Mouse (Mus musculus) gastrocnemius, adult 2 months (tissue): Measurements from ENCODE around the gene Tmbim1. TPM values are rescaled to one million over a fixed set of nuclear protein-coding genes. Genes with fewer than 3 reads are reported as not detected.
"Not testable (repeated sequence)": the region's sequence is repeated elsewhere in the genome, so short reads cannot be mapped to it uniquely, and the experiment has no call there.

Source experiments
- DNase-seq: peaks from one replicate; pipeline ENCODE4 v3.0.0; 2022
- H3K27ac ChIP-seq: fragments of 200-600 bp; 2 replicates; pipeline ENCODE4 v1.8.1; 2022; ENCODE audit warnings: mild to moderate bottlenecking
- H3K4me3 ChIP-seq: fragments of 200-600 bp; 2 replicates; pipeline ENCODE4 v1.8.1; 2022; ENCODE audit warnings: mild to moderate bottlenecking, moderate library complexity
- CTCF ChIP-seq: fragments of 200-600 bp; IDR thresholded peaks from 2 replicates; pipeline ENCODE4 v1.8.1; 2022; ENCODE audit warnings: antibody characterized with exemption, mild to moderate bottlenecking, moderate library complexity
- intact Hi-C: fragments of 180-260 bp; cut with DNase I; formaldehyde crosslinking; loops from one replicate; pipeline ENCODE4 v1.15.1; 2025
- total RNA-seq, 2 experiments: library from RNA; stranded (reverse); gene quantifications; 2 replicates each; pipeline ENCODE4 v1.2.3; 2021

Gene Tmbim1
- total RNA-seq, 2 experiments from 2014 or later: 35.2 to 35.4 TPM

DNA sequence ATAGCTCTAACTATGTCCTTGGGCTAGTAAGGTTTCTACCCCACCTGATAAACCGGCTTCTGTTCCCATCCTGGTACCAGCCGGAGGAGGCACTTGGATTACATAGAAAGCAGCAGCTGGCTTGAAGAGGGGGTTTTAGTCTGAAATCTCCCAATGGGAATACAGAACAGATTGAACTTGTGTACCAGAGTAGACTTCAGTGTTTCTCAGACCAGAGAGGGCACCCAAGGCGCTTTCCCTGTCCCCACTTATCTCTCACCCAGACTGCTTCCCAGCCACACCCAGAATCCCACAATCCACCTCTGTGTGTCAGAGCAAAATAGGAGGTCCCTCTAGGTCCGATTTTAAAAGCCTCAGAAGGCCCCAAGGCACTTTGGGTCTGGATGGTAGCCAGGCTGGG is 17.1 kb downstream of the Tmbim1 start:
- intact Hi-C loops: loop anchor here (10.0 kb wide), 1 partner anchor 296 kb away; the partner anchor contains the start of genes Bcs1l and Zfp142

DNA sequence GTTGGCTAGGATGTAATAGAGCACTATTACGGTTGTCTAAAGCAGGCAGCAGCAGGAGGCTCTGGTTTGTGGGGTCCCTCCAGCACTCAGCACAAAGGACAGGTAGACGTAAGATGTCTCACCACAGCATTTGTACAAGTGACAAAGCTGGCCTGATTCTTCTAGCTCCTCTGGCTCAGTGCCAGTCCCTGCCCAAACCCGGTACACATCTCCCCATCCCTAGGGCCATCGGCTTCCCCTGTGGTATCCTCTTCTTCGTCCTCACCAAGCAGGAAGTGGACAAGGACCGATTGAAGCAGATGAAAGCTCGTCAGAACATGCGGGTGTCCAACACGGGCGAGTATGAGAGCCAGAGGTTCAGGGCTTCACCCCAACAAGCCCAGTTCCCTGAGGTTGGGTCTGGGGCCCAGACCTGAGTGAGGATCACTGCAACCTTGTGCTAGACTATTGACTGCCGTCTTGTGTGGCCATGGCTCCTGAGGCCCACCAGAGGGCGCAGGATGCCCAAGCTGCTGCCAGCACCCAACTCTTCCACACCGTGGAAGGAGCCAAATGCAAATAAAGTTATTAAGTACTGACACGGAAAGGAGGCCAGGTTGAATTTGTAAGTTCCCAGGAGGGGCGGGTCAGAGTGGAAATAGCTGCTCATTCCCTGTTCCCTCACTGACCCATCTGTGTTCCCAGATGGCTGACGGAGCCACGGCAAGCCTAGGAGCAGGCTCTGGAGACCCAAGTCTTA is 18.4 kb downstream of the Tmbim1 start:
- intact Hi-C loops: loop anchor here (2.0 to 10.0 kb wide), 2 partner anchors 166 to 298 kb away; partner anchors contain the start of genes Bcs1l and Zfp142
- not testable (repeated sequence) for DNase-seq, H3K4me3 ChIP-seq
- peak; percentile 49 for TF ChIP-seq CTCF
- peak overlapping the region; percentile 38 for H3K27ac ChIP-seq

More for the DNA sequence above, 17.1 kb downstream of the Tmbim1 start:
- H3K27ac ChIP-seq: peak overlapping the region; percentile 31; the same call in 1 of the 2 replicates
- DNase-seq: no peak
- H3K4me3 ChIP-seq: no peak overlapping the region
- no peak for TF ChIP-seq CTCF

DNA sequence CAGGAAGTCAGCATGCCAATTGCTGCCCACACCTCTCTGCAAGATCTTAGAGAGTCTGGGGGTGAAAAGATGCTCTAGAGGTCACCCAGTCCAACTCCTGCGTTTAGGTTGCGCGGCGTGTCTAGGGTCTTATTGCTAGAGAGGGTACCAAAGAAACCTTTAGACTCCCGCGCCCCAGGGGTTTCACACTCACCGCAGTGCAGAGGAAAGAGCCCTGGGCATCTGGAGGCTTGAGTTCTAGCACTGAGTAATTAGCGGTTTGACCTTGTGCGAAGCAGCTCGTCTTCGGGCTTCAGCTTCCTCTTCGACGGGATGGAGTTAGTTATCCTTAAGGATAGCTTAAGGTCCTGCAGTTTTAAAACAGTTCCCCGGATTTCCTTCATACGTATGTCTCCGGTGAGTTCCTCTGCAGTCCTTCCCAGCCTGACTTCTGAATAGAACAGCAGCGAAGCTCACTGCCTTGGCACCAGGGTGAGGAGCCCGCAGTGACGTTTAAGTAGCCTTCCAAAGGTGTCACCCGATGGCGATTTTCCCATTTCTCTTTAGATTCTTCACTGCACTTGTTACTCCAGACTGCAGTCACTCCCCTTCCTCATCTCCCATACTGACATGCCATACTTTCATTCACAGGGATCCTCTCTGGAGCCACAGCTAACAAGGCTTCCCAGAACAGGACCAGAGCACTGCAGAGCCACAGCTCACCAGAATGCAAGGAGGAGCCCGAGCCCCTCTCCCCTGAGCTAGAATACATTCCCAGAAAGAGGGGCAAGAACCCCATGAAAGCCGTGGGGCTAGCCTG is 20.0 kb downstream of the Tmbim1 start:
- TF ChIP-seq CTCF: no peak
- DNase-seq: no peak
- H3K27ac ChIP-seq: peak overlapping the region; percentile 79
- intact Hi-C loops: loop anchor here (2.0 to 10.0 kb wide), 3 partner anchors 49 to 299 kb away; partner anchors contain the start of genes Arpc2, Bcs1l and Zfp142
- H3K4me3 ChIP-seq: peak overlapping the region; percentile 79

DNA sequence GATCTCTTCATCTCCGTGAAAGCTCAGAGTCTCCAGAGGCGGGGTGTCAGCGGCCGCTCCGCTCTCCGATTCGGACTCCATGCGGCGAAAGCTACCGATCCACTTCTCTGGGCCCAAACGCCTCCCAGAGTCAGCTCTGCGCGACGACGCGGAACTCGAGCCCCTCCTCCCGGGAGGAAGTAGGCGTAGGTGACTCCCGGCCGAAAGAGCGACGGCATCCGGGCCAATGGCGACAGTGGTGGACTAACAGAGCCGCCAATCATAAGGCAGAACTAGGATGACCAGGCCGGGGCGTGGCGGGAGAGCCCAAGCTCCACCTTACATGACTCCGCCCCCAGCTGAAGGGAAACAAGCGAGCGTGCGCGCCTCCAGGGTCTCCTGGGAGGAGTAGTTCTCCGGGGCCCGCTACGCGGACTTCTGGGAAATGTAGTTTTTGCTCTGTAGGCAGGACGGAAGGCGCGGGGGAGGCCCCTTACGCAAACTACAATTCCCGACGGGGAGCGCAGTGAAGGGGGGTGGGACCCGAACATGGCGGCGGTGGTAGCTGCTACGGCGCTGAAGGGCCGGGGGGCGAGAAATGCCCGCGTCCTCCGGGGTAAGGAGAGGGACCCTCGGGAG is 20.8 kb downstream of the Tmbim1 start, which contains the start of the genes Aamp and Pnkd:
Gene Aamp, minus strand, starts transcription at position 196 of the 618 bp plus-strand sequence.
Gene Pnkd, plus strand, starts transcription at position 388 of the 618 bp plus-strand sequence.
- intact Hi-C loops: loop anchor here (2.0 to 10.0 kb wide), 3 partner anchors 48 to 300 kb away; partner anchors contain the start of genes Arpc2, Bcs1l and Zfp142
- DNase-seq: peak; percentile 100
- Histone ChIP-seq H3K4me3 (peak within 1 kb of the TSS; percentile 93), H3K27ac (peak within 1 kb of the TSS; percentile 96)
- peak; percentile 33; the same call in 1 of the 2 replicates for TF ChIP-seq CTCF

DNA sequence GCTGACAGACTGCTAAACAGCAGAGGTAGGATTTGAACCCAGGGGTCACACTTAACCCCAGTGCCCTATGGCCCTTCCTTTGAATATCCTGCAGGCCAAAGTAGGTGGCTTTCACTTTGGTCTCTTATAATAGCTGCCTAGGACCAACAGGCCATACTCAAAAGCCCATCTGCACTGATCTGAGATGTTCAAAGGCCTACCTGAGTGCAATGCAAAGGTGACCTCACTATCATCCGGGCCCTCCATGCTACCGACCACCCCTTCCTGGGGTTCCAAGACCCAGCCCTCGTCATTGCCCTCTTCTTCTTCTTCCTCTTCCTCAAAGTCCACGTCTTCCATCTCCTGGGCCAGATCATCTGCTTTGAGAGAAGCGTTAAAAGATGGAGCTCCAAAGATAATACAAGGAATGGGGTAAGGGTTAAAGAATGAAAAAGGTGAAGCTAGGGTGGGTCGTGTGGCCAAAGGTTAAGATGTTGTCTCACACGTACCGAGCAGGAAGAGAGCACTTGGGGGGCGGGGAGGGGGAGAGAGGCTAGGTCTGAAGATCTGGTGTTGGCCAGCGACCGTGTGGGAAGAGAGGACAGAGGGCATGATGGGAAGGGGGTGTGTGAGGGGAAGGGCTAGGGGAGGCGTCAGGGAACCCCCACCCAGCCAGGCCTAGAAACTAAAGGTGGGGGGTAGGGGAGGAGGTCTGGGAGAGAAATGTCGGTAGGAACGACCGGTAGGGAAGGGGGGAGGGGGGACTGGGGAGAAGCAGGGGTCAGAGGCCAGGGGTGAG is 21.5 kb downstream of the Tmbim1 start:
- intact Hi-C loops: loop anchor here (2.0 to 10.0 kb wide), 3 partner anchors 47 to 301 kb away; partner anchors contain the start of genes Arpc2, Bcs1l and Zfp142
- DNase-seq: peak; percentile 69
- Histone ChIP-seq H3K27ac (peak overlapping the region; percentile 96), H3K4me3 (peak overlapping the region; percentile 93)
- no peak for TF ChIP-seq CTCF

DNA sequence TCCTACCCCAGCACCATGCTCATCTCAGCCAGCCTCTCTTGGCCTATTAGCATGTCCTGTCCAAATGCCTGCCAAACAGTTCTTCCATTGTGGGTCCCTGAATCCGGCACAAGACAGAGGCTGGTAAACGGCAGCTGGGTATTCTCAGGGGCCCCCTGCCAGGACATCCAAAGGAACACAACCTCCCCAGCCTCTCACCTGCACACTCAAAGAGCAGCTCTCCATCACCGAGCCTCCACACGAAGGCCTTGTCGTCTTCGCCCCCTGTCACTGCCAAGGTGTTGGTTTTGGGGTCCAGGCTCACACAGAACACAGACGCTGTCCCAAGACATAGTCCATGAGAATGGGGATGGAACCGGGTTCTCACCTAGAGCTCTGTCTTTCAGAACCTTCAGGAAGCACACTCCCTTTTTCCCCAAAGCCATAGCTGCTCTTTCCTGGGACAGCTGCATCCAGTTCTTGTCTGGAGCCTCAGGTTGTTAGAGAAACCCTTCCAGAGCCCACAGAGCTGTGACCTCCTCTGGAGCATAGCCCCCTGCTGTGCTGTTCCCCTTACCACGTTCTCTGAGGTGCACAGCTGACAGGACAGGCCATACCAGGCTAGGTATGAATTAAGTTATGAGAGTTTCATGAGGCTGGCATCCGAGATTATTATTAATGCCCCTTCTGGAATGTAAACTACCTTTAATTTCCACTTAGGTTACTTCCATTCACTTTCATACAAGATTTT is 22.4 kb downstream of the Tmbim1 start:
- no peak for TF ChIP-seq CTCF
- DNase-seq: no peak
- intact Hi-C loops: loop anchor here (5.0 to 10.0 kb wide), 2 partner anchors 76 to 302 kb away; partner anchors contain the start of genes Bcs1l and Zfp142
- H3K4me3 ChIP-seq: peak overlapping the region; percentile 32; the same call in 1 of the 2 replicates
- no peak overlapping the region for H3K27ac ChIP-seq

DNA sequence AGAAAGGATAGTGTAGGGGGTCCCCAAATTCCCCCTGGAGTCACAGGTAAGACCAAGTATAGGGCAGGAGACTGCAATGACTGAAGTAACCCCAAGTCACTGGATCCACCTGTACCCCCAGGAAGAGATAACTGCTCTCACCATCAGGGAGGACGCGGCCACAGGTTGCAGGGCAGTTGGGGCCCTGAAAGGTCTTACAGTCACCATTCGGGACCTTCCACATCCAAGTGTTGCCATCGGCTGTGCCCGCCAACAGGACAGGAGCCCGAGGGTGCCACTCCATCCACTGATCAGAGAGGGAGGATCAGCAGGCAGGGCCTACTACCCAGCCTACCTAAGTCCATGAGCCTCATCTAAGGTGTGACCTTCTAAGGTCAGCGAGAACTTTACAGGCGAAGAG is 23.5 kb downstream of the Tmbim1 start:
- Histone ChIP-seq H3K4me3 (no peak overlapping the region), H3K27ac (no peak overlapping the region)
- intact Hi-C loops: loop anchor here (5.0 to 10.0 kb wide), 2 partner anchors 75 to 303 kb away; partner anchors contain the start of genes Bcs1l and Zfp142
- no peak for DNase-seq
- no peak for TF ChIP-seq CTCF

DNA sequence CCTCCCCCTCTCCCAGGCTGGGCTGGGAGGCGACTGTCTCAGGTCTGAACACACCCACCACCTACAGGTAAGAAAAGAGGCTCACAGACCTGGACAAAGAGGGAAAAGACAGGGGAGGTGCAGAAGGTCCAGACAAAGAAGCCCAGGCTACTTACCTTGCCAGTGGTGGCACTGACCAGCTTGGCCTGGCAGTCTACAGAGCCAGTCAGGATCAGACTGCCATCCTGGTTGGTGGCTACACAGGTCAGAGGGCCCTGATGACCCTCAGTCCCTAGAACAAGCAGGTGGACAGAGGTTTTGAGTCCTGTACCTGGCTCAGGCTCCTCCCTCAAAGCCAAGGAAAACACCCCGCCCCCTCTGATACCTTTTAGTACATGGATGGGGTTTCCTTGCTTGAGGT is 24.1 kb downstream of the Tmbim1 start:
- no peak for TF ChIP-seq CTCF
- DNase-seq: no peak
- intact Hi-C loops: loop anchor here (5.0 to 10.0 kb wide), 2 partner anchors 74 to 303 kb away; partner anchors contain the start of genes Bcs1l and Zfp142
- H3K27ac ChIP-seq: no peak overlapping the region
- no peak overlapping the region for H3K4me3 ChIP-seq

DNA sequence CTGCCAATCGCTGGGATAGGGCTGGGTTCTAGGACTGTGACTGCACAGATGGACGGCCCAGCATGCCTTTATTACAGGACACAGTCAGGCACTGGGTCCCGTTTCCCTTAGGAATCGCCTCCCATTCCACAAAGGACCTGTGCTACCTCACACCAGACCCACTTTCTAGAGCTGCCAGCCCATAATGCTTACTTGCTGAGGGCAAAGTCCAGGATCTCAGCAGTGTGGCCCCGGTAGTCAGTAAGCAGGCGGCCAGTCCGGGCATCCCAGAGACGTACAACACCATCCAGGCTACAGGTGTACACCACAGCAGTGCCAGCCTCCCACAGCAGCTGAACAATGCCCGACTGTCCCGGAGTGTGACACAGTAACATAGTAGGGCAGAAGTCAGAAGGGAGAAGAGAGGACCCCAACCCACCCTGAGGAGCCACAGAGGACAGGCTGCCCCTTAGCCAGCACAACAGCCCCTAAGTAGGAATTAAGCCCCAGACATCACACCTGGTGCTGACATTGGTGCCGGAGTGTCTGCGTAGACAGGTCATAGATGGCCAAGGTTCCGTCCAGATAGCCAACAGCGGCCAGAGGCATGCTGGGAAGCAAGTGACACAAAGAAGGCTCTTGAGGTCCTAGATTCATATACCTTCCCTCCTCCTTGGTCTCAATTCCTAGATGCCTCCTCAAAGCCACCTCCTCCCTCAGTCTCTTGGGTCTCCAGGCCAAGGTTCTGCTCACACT is 24.7 kb downstream of the Tmbim1 start:
- H3K4me3 ChIP-seq: no peak overlapping the region
- TF ChIP-seq CTCF: no peak
- no peak overlapping the region for H3K27ac ChIP-seq
- no peak for DNase-seq
- intact Hi-C loops: loop anchor here (5.0 to 10.0 kb wide), 2 partner anchors 73 to 304 kb away; partner anchors contain the start of genes Bcs1l and Zfp142

DNA sequence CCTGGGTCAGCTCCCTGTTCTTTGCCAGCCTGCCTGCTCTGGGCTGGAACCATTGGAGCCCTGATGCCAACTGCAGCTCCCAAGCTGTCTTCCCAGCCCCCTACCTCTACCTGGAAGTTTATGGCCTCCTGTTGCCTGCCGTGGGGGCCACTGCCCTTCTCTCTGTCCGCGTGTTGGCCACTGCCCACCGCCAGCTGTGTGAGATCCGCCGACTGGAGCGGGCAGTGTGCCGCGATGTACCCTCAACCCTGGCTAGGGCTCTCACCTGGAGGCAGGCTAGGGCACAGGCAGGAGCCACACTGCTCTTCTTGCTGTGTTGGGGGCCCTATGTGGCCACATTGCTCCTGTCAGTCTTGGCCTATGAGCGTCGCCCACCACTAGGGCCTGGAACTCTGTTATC is 26.4 kb downstream of the Tmbim1 start:
- DNase-seq: no peak
- no peak for TF ChIP-seq CTCF
- Histone ChIP-seq H3K4me3 (no peak overlapping the region), H3K27ac (no peak overlapping the region)
- intact Hi-C loops: no loop called here
